In genomic region chr1:60860357-60860946, GRCm38 (mm10) we compare ENCODE assay signal across 9 mouse cellular contexts. TPM values are rescaled to one million over a fixed set of nuclear protein-coding genes. Genes with fewer than 3 reads are reported as not detected.
DNase-seq lines count a peak whose midpoint lies in the region; ATAC-seq lines count a peak whose summit lies in the region.
"Had no signal": no experiment of that assay in that cellular context is flagged by ENCODE, and none has a peak within 500 bp of the region (broad histone marks: within the 10 kb centered on the region; RNA-seq: fewer than 3 reads in every experiment).

No protein-coding gene starts in this region.

- no peak for ATAC-seq in embryonic facial prominence, embryonic 11.5 days (replicated peaks; ENCODE audit: insufficient number of reproducible peaks, low FRiP score, low TSS enrichment, low read depth)
- peak; percentile 64 to 71; a peak in 3 of 4 replicates for ATAC-seq in hematopoietic stem cell, adult 5-6 weeks (replicated peaks in 1 of 2; ENCODE audit: insufficient read depth in 1 of 2, low FRiP score in 2 of 2, low TSS enrichment in 1 of 2, low read depth in 1 of 2, poor library complexity in 2 of 2, severe bottlenecking in 2 of 2)
- no peak for ATAC-seq in limb, embryonic 15.5 days (ENCODE audit: insufficient number of reproducible peaks, low FRiP score, low TSS enrichment, low read depth)
- ATAC-seq in neural tube, embryonic 11.5 days (ENCODE audit: insufficient read depth, low FRiP score, low TSS enrichment) = no peak; the same call in 1 of the 2 replicates

- H3K27ac ChIP-seq in embryonic facial prominence, embryonic 11.5 days (replicated peaks; ENCODE audit: low read depth, low read length) = no peak overlapping the region
- no peak overlapping the region; the same call in 1 of the 2 replicates for H3K27ac ChIP-seq in limb, embryonic 15.5 days
- no peak overlapping the region for H3K27ac ChIP-seq in neural tube, embryonic 11.5 days (ENCODE audit: low read depth, low read length)

- H3K9ac ChIP-seq in embryonic facial prominence, embryonic 11.5 days (replicated peaks; ENCODE audit: low read length) = no peak overlapping the region
- no peak overlapping the region for H3K9ac ChIP-seq in limb, embryonic 15.5 days
- H3K9ac ChIP-seq in neural tube, embryonic 11.5 days (ENCODE audit: low read length) = no peak overlapping the region

- H3K9me3 ChIP-seq in embryonic facial prominence, embryonic 11.5 days (replicated peaks; ENCODE audit: control insufficient read depth, low read length) = no peaks in the 10 kb centered on the region
- no peaks in the 10 kb centered on the region for H3K9me3 ChIP-seq in limb, embryonic 15.5 days
- no peaks in the 10 kb centered on the region for H3K9me3 ChIP-seq in neural tube, embryonic 11.5 days (ENCODE audit: control insufficient read depth, low read length)

- H3K27me3 ChIP-seq in embryonic facial prominence, embryonic 11.5 days (ENCODE audit: control insufficient read depth, insufficient read depth, low read length) = no peaks in the 10 kb centered on the region
- H3K27me3 ChIP-seq in limb, embryonic 15.5 days = no peaks in the 10 kb centered on the region
- no peaks in the 10 kb centered on the region for H3K27me3 ChIP-seq in neural tube, embryonic 11.5 days (ENCODE audit: control insufficient read depth, insufficient read depth, low read length)

- no peak overlapping the region for H3K4me2 ChIP-seq in embryonic facial prominence, embryonic 11.5 days (ENCODE audit: low read depth, low read length)
- 0 out of 2 replicates have a peak overlapping the region, but pooled peaks have one; percentile 10 for H3K4me2 ChIP-seq in limb, embryonic 15.5 days
- no peak overlapping the region for H3K4me2 ChIP-seq in neural tube, embryonic 11.5 days (ENCODE audit: low read depth)

- H3K36me3 ChIP-seq in embryonic facial prominence, embryonic 11.5 days (replicated peaks; ENCODE audit: control insufficient read depth, insufficient read depth, low read depth, low read length) = no peaks in the 10 kb centered on the region
- H3K36me3 ChIP-seq in limb, embryonic 15.5 days = no peaks in the 10 kb centered on the region
- no peaks in the 10 kb centered on the region for H3K36me3 ChIP-seq in neural tube, embryonic 11.5 days (ENCODE audit: control insufficient read depth, insufficient read depth, low read length)

- no peak overlapping the region for H3K4me3 ChIP-seq in embryonic facial prominence, embryonic 11.5 days (ENCODE audit: low read depth, low read length)
- no peak overlapping the region for H3K4me3 ChIP-seq in limb, embryonic 15.5 days
- no peak overlapping the region for H3K4me3 ChIP-seq in neural tube, embryonic 11.5 days (ENCODE audit: low read depth, low read length)

- 29% methylated on average over 3 of the region's 3 CpGs for WGBS in embryonic facial prominence, embryonic 11.5 days
- 22% methylated on average over 3 of the region's 3 CpGs for WGBS in limb, embryonic 15.5 days
- 24% methylated on average over 3 of the region's 3 CpGs for WGBS in neural tube, embryonic 11.5 days

- DNase-seq in layer of hippocampus, adult 11-12 months (ENCODE audit: low spot score) = peak; percentile 31
- no peak for DNase-seq in layer of hippocampus, adult 9-10 months (ENCODE audit: low spot score)
- peak; percentile 76 for DNase-seq in MN1 (ENCODE audit: low spot score)
- peak; percentile 85 for DNase-seq in embryonic facial prominence, embryonic 11.5 days (ENCODE audit: low spot score)
- DNase-seq in neural tube, embryonic 11.5 days (ENCODE audit: low spot score) = peak; percentile 74
- DNase-seq in urinary bladder, postnatal 10 days (ENCODE audit: low spot score) = no peak

- H3K4me1 ChIP-seq in embryonic facial prominence, embryonic 11.5 days (ENCODE audit: control insufficient read depth, insufficient read depth, low read length) = no peaks in the 10 kb centered on the region
- H3K4me1 ChIP-seq in limb, embryonic 15.5 days = peaks cover 17% of the 10 kb centered on the region
- 0 out of 2 replicates have a peak, but pooled peaks cover 3% of the 10 kb centered on the region for H3K4me1 ChIP-seq in neural tube, embryonic 11.5 days (ENCODE audit: control insufficient read depth, insufficient read depth, low read length)

RNA-seq across cellular contexts. Expression of gene Ctla4, which starts 26.3 kb away (rescaled TPM):
- polyA plus RNA-seq in embryonic facial prominence, embryonic 11.5 days (2014; fragmentation: Nextera tagmentation; extraction: Ambion mirVana) = not detected in 2 replicates
- 2.6 and 4.9 TPM in 2 replicates for total RNA-seq in hematopoietic stem cell, adult 5-6 weeks (2017)
- polyA plus RNA-seq in limb, embryonic 15.5 days (2015; fragmentation: Nextera tagmentation; extraction: Ambion mirVana) = 0.29 and 0.51 TPM in 2 replicates
- not detected in 2 replicates for polyA plus RNA-seq in neural tube, embryonic 11.5 days (2014; fragmentation: Nextera tagmentation; extraction: Ambion mirVana)
- polyA plus RNA-seq: testis, adult 2 months had no signal

Comparison
In these comparisons a context has a peak if more than half of its experiments do, and no peak if none do; other contexts are left out.
1. DNase-seq: peak in layer of hippocampus, adult 11-12 months (single experiment), MN1 (single experiment), embryonic facial prominence, embryonic 11.5 days (single experiment) and neural tube, embryonic 11.5 days (single experiment); none in layer of hippocampus, adult 9-10 months (single experiment) and urinary bladder, postnatal 10 days (single experiment).
2. ATAC-seq: peak in hematopoietic stem cell, adult 5-6 weeks (2 of 2); none in embryonic facial prominence, embryonic 11.5 days (single experiment), limb, embryonic 15.5 days (single experiment) and neural tube, embryonic 11.5 days (single experiment).